Mouse (Mus musculus) heart, adult 11 months (tissue): ENCODE measurements around the gene Rhox2f.
"Not testable (repeated sequence)": the region's sequence is repeated elsewhere in the genome, so short reads cannot be mapped to it uniquely, and the experiment has no call there.

Experiments
- DNase-seq: peaks from one replicate; pipeline ENCODE4 v3.0.0; 2022

Gene Rhox2f

DNA sequence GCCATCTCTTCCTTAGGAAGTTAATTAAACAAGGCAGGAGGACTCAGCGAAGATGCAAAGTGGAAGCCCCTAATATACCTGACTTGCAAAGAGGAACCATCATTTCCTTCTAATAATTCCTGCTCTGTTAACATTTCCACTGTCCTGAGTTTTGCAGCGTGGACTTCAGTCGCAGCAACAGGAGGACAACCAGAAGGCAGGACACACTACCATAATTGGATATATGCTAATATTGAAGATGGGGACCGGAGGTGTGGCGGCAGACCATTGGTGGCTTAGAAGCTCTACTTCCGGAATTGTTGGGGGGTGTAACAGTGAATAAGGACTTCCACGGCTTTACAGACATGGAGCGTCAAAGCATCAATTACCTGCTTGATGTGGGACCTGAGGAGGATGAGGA lies at the start of gene Rhox2f:
Gene Rhox2f, plus strand, starts transcription at position 301 of the 400 bp plus-strand sequence.
- DNase-seq = not testable (repeated sequence)

GRCm38 (mm10) chrX:37530152-37530551 lies 41.1 kb upstream of the Rhox2f start, which contains the start of gene Rhox2e:
Rhox2e (plus strand) TSS chrX:37530452.
- not testable (repeated sequence) for DNase-seq

DNA sequence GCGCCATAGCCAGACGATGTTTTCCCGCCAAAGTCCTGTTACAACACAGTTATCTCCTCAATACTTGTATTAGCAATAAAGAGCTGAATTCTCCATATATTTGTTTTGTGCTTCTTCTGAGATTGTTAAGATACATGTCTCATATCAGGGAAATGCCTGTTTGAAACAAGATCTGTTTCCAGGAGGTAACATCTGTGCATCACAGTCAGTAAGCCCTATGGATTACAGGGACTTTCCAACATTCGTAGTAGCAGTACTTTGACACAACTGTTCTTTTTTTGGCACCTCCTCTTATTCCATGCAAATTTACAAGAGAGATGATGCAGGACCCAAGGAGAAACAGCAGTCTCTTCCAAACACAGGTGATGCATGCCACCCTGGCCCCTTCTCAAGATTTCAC lies 29.5 kb upstream of the Rhox2f start, which contains the start of gene Rhox3e:
Gene Rhox3e, plus strand, starts transcription at position 301 of the 400 bp plus-strand sequence.
- not testable (repeated sequence) for DNase-seq

- not testable (repeated sequence) for DNase-seq
Observed at GRCm38 (mm10) chrX:37557112-37557511, 14.1 kb upstream of the Rhox2f start, which contains the start of gene Rhox4e. Rhox4e (plus strand) TSS chrX:37557412.

- not testable (repeated sequence) for DNase-seq
Observed at GRCm38 (mm10) chrX:37572638-37573037, 1.4 kb downstream of the Rhox2f start.

- not testable (repeated sequence) for DNase-seq
Observed at GRCm38 (mm10) chrX:37580692-37581091, 9.5 kb downstream of the Rhox2f start, which contains the start of gene Rhox3f. Rhox3f (plus strand) TSS chrX:37580992.

DNA sequence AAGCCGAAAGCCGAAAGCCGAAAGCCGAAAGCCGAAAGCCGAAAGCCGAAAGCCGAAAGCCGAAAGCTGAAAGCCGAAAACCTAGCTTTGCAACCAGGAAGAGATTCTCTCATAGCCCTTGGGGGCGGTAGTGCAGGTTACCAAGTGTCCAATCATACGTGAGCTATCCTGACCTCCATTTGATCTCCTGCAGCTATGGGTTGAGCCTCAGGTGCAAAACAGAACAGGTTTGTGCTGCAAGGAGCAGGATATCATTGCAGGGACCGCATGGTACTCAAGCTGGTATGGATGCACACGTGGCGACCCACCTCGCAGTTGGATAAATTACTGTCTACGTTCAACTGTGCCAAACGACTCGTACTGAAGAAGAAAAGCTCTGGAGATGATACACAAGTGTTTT lies 36.4 kb downstream of the Rhox2f start, which contains the start of gene Rhox4f:
Gene Rhox4f, minus strand, starts transcription at position 101 of the 400 bp plus-strand sequence.
- not testable (repeated sequence) for DNase-seq
